Mouse (Mus musculus): ENCODE measurements around the gene Hoxa1. TPM values are rescaled to one million over a fixed set of nuclear protein-coding genes. Genes with fewer than 3 reads are reported as not detected.

Hoxa1 gene
- polyA plus RNA-seq, 1 experiment from 2014 or later, result 0.72 TPM

- Histone ChIP-seq H3K9me3 (ENCODE audit: control insufficient read depth, low read length) (no peaks in the 10 kb centered on the region), H3K36me3 (ENCODE audit: control insufficient read depth, insufficient read depth, low read length) (no peaks in the 10 kb centered on the region), H3K4me1 (ENCODE audit: control insufficient read depth, insufficient read depth, low read length) (peaks cover 51% of the 10 kb centered on the region), H3K27ac (ENCODE audit: low read length) (peak overlapping the region; percentile 86), H3K4me2 (ENCODE audit: low read depth, low read length) (peak overlapping the region; percentile 43), H3K9ac (ENCODE audit: low read depth, low read length) (peak overlapping the region; percentile 53), H3K27me3 (replicated peaks; ENCODE audit: control insufficient read depth, insufficient read depth, low read length) (peaks cover 8% of the 10 kb centered on the region), H3K4me3 (ENCODE audit: low read length) (0 out of 2 replicates have a peak overlapping the region, but pooled peaks have one; percentile 8)
- whole genome bisulfite sequencing, result 40% methylated on average over 1 of the region's 1 CpGs
- ATAC-seq, result peak; percentile 34; the same call in 1 of the 2 replicates
Measured at GRCm38 (mm10) chr6:52182793-52183192, 24.7 kb upstream of the Hoxa1 start.

- ATAC-seq, result no peak
- Histone ChIP-seq H3K27me3 (replicated peaks; ENCODE audit: control insufficient read depth, insufficient read depth, low read length) (peaks cover 8% of the 10 kb centered on the region), H3K9ac (ENCODE audit: low read depth, low read length) (0 out of 2 replicates have a peak overlapping the region, but pooled peaks have one; percentile 79), H3K27ac (ENCODE audit: low read length) (no peak overlapping the region), H3K36me3 (ENCODE audit: control insufficient read depth, insufficient read depth, low read length) (no peaks in the 10 kb centered on the region), H3K4me3 (ENCODE audit: low read length) (no peak overlapping the region), H3K4me1 (ENCODE audit: control insufficient read depth, insufficient read depth, low read length) (peaks cover 58% of the 10 kb centered on the region), H3K4me2 (ENCODE audit: low read depth, low read length) (no peak overlapping the region), H3K9me3 (ENCODE audit: control insufficient read depth, low read length) (no peaks in the 10 kb centered on the region)
- WGBS, result 50% methylated on average over 2 of the region's 2 CpGs
Measured at GRCm38 (mm10) chr6:52182030-52182429, 23.9 kb upstream of the Hoxa1 start.

- Histone ChIP-seq H3K27ac (ENCODE audit: low read length) (peak overlapping the region; percentile 61), H3K4me1 (ENCODE audit: control insufficient read depth, insufficient read depth, low read length) (peaks cover 60% of the 10 kb centered on the region), H3K4me2 (ENCODE audit: low read depth, low read length) (peak overlapping the region; percentile 82), H3K9ac (ENCODE audit: low read depth, low read length) (peak overlapping the region; percentile 79), H3K4me3 (ENCODE audit: low read length) (peak overlapping the region; percentile 63), H3K9me3 (ENCODE audit: control insufficient read depth, low read length) (no peaks in the 10 kb centered on the region), H3K36me3 (ENCODE audit: control insufficient read depth, insufficient read depth, low read length) (no peaks in the 10 kb centered on the region), H3K27me3 (replicated peaks; ENCODE audit: control insufficient read depth, insufficient read depth, low read length) (peaks cover 8% of the 10 kb centered on the region)
- WGBS, result 42% methylated on average over 3 of the region's 3 CpGs
- ATAC-seq, result no peak
Measured at GRCm38 (mm10) chr6:52180726-52181125, 22.6 kb upstream of the Hoxa1 start.

DNA sequence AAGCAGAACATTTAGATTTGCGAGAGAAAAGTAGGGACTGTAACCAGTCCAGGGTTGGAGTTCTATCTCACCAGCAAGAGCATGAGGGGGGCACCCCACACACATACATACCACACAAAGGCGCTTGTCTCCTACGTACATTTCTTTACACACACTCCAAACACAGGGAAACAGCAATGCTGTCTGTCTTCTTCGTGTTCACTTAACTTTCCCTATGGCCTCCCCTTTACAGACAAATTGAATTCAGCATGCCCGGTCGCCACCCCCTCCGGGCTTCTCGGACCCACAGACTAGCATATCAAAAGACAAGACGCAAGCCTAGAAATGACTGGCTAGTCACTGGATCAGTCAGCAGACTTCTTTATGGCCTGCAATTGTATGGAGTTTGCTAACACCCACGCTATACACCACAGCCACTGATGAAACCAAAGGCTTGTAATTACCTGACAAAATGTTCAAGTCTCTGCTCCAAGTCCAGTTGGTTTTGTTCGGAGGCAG, 22.1 kb upstream of the Hoxa1 start:
- Histone ChIP-seq H3K36me3 (ENCODE audit: control insufficient read depth, insufficient read depth, low read length) (no peaks in the 10 kb centered on the region), H3K9ac (ENCODE audit: low read depth, low read length) (peak overlapping the region; percentile 79), H3K4me3 (ENCODE audit: low read length) (peak overlapping the region; percentile 63), H3K9me3 (ENCODE audit: control insufficient read depth, low read length) (no peaks in the 10 kb centered on the region), H3K27me3 (replicated peaks; ENCODE audit: control insufficient read depth, insufficient read depth, low read length) (peaks cover 8% of the 10 kb centered on the region), H3K4me1 (ENCODE audit: control insufficient read depth, insufficient read depth, low read length) (peaks cover 55% of the 10 kb centered on the region), H3K27ac (ENCODE audit: low read length) (peak overlapping the region; percentile 61), H3K4me2 (ENCODE audit: low read depth, low read length) (peak overlapping the region; percentile 82)
- 43% methylated on average over 11 of the region's 11 CpGs for WGBS
- ATAC-seq, result no peak

DNA sequence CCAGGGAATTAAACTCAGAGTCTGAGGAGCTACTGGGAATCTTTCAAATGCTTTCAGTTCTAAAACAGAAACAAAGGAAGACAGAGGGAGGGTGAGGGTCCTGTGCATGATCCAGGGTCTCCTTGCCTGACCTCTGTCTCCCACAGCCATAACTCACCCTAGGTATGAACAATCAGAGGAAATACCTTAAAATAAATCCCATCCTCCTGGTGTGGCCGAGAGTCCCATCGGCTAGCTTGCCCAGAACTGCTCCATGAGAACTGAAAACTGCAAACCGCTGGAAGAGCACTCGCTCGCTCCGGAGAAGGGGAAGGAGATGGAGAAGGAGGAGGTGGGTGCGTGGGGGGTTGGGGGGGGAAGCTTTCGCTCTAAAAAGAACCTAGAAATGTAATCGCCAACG, 21.6 kb upstream of the Hoxa1 start:
- peak overlapping the region; percentile 63 for H3K4me3 ChIP-seq (ENCODE audit: low read length)
- no peaks in the 10 kb centered on the region for H3K9me3 ChIP-seq (ENCODE audit: control insufficient read depth, low read length)
- H3K4me2 ChIP-seq (ENCODE audit: low read depth, low read length), result peak overlapping the region; percentile 82
- H3K27ac ChIP-seq (ENCODE audit: low read length), result peak overlapping the region; percentile 61
- H3K9ac ChIP-seq (ENCODE audit: low read depth, low read length), result peak overlapping the region; percentile 79
- peaks cover 50% of the 10 kb centered on the region for H3K4me1 ChIP-seq (ENCODE audit: control insufficient read depth, insufficient read depth, low read length)
- ATAC-seq, result no peak
- 36% methylated on average over 10 of the region's 10 CpGs for WGBS
- no peaks in the 10 kb centered on the region for H3K36me3 ChIP-seq (ENCODE audit: control insufficient read depth, insufficient read depth, low read length)
- H3K27me3 ChIP-seq (replicated peaks; ENCODE audit: control insufficient read depth, insufficient read depth, low read length), result peaks cover 8% of the 10 kb centered on the region

- Histone ChIP-seq H3K9me3 (ENCODE audit: control insufficient read depth, low read length) (no peaks in the 10 kb centered on the region), H3K4me1 (ENCODE audit: control insufficient read depth, insufficient read depth, low read length) (peaks cover 44% of the 10 kb centered on the region), H3K27me3 (replicated peaks; ENCODE audit: control insufficient read depth, insufficient read depth, low read length) (peaks cover 8% of the 10 kb centered on the region), H3K9ac (ENCODE audit: low read depth, low read length) (peak overlapping the region; percentile 79), H3K27ac (ENCODE audit: low read length) (peak overlapping the region; percentile 61), H3K36me3 (ENCODE audit: control insufficient read depth, insufficient read depth, low read length) (no peaks in the 10 kb centered on the region), H3K4me3 (ENCODE audit: low read length) (peak overlapping the region; percentile 63), H3K4me2 (ENCODE audit: low read depth, low read length) (peak overlapping the region; percentile 82)
- 37% methylated on average over 4 of the region's 4 CpGs for WGBS
- ATAC-seq, result no peak
Measured at GRCm38 (mm10) chr6:52178918-52179665, 21.0 kb upstream of the Hoxa1 start.

DNA sequence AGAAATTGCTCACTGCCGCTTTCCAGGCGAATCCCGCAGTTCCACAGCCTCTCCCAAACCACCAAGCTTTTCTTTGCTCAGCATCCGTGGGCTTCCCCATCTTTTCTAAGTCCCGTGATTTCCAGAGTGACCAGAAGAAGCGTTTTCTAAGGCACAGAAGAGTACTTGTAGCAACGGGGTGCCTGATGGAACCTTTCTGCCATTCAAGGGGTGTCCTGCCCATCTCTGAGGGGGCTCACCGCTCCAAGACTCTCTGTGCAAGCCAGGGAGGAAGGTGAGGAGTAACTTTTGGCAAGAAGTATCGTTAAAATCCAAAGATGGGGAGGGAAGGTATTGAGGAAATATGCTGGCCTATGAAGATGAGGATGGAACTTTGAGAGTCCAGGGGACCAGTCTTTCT, 19.7 kb upstream of the Hoxa1 start:
- peaks cover 8% of the 10 kb centered on the region for H3K27me3 ChIP-seq (replicated peaks; ENCODE audit: control insufficient read depth, insufficient read depth, low read length)
- H3K9me3 ChIP-seq (ENCODE audit: control insufficient read depth, low read length), result no peaks in the 10 kb centered on the region
- peak overlapping the region; percentile 96 for H3K27ac ChIP-seq (ENCODE audit: low read length)
- no peaks in the 10 kb centered on the region for H3K36me3 ChIP-seq (ENCODE audit: control insufficient read depth, insufficient read depth, low read length)
- H3K9ac ChIP-seq (ENCODE audit: low read depth, low read length), result peak overlapping the region; percentile 79
- no peak for ATAC-seq
- peaks cover 34% of the 10 kb centered on the region for H3K4me1 ChIP-seq (ENCODE audit: control insufficient read depth, insufficient read depth, low read length)
- WGBS, result 11% methylated on average over 9 of the region's 9 CpGs
- H3K4me3 ChIP-seq (ENCODE audit: low read length), result peak overlapping the region; percentile 63
- H3K4me2 ChIP-seq (ENCODE audit: low read depth, low read length), result peak overlapping the region; percentile 82

DNA sequence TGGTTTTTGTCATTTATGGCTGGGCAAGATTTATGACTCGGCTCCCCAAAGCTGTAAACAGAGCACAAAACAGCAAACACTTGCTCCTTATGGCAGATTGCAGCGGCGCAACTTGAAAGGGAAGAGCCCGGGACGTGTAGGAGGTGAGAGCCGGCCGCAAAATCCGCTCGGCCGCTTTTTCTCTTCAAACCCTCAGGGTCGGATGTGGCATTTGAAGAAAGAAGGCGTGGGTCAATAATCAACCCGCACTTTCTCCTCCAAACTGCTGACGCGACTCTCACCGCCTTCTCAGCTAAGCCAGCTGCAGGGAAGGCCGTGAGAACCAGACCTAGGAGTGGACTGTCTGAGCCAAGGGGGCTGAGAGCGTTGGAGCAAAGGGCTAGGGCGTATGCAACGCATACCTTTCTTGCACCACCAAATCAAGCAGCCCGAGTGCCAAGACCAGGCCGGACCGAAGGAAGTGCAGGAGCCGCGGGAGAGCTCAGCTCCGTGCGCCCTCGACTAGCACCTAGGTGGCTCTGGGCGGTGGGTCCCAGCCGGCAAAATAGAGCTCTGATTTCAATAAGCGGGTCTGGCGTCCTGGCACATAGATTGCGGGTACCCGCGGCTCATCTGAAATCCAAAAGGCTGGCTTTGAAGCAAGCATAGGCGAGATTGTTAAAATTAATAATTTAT, 19.1 kb upstream of the Hoxa1 start, which contains the start of gene 5730596B20Rik:
5730596B20Rik (plus strand) TSS at position 438 of the 675 bp plus-strand sequence.
- WGBS, result 2% methylated on average over 36 of the region's 36 CpGs
- H3K4me1 ChIP-seq (ENCODE audit: control insufficient read depth, insufficient read depth, low read length), result peaks cover 41% of the 10 kb centered on the region
- ATAC-seq, result no peak

DNA sequence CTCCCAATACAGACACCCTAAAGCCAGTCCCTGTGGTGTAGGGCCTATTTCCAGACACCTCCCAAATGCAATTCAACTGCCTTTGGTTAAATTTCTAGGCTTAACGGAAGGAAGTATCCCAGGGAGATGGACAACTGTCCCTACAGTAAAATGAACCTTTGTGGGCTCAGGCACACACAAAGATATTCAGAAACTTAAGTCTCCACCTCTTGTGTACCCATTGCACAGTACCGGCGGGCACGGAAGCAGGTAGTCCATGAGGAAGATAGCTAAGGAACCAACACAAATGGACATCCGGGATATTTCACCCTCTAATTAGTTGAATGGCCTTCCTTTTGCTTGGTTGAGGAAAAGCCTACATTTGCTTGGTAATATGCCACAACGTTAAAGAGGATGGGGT, 18.3 kb upstream of the Hoxa1 start:
- 2% methylated on average over 6 of the region's 6 CpGs for WGBS

More for the DNA sequence above, 19.1 kb upstream of the Hoxa1 start, which contains the start of gene 5730596B20Rik:
- H3K4me3 ChIP-seq (ENCODE audit: low read length), result peak within 1 kb of the TSS; percentile 63
- peak within 1 kb of the TSS; percentile 79 for H3K9ac ChIP-seq (ENCODE audit: low read depth, low read length)
- no peaks in the 10 kb centered on the region for H3K36me3 ChIP-seq (ENCODE audit: control insufficient read depth, insufficient read depth, low read length)
- H3K27me3 ChIP-seq (replicated peaks; ENCODE audit: control insufficient read depth, insufficient read depth, low read length), result peaks cover 8% of the 10 kb centered on the region
- H3K9me3 ChIP-seq (ENCODE audit: control insufficient read depth, low read length), result no peaks in the 10 kb centered on the region
- peak within 1 kb of the TSS; percentile 82 for H3K4me2 ChIP-seq (ENCODE audit: low read depth, low read length)
- H3K27ac ChIP-seq (ENCODE audit: low read length), result peak within 1 kb of the TSS; percentile 96

More for the DNA sequence above, 18.3 kb upstream of the Hoxa1 start:
- Histone ChIP-seq H3K36me3 (ENCODE audit: control insufficient read depth, insufficient read depth, low read length) (no peaks in the 10 kb centered on the region), H3K27ac (ENCODE audit: low read length) (peak overlapping the region; percentile 96), H3K4me3 (ENCODE audit: low read length) (peak overlapping the region; percentile 63), H3K27me3 (replicated peaks; ENCODE audit: control insufficient read depth, insufficient read depth, low read length) (peaks cover 6% of the 10 kb centered on the region; the same call in 1 of the 2 replicates), H3K4me1 (ENCODE audit: control insufficient read depth, insufficient read depth, low read length) (peaks cover 35% of the 10 kb centered on the region), H3K9ac (ENCODE audit: low read depth, low read length) (peak overlapping the region; percentile 79), H3K9me3 (ENCODE audit: control insufficient read depth, low read length) (no peaks in the 10 kb centered on the region), H3K4me2 (ENCODE audit: low read depth, low read length) (peak overlapping the region; percentile 82)
- no peak; the same call in 1 of the 2 replicates for ATAC-seq
